Mouse (Mus musculus) liver, embryonic 16.5 days (tissue): Measurements from ENCODE around the gene Nhp2. TPM values are rescaled to one million over a fixed set of nuclear protein-coding genes. Genes with fewer than 3 reads are reported as not detected.

Source experiments
- ATAC-seq: fragments of 200-750 bp; cut with Nextera tagmentation; 2 replicates; pipeline ENCODE4 v1.8.0; 2017; ENCODE audit warnings: low read depth, mild to moderate bottlenecking, moderate number of reproducible peaks, moderate library complexity
- H3K27ac ChIP-seq: fragments of 300-500 bp; sonication (generic); 2 replicates; pipeline ENCODE4 v1.5.1; 2014; ENCODE audit warnings: mild to moderate bottlenecking, low read length
- H3K27me3 ChIP-seq: fragments of 300-500 bp; sonication (generic); 2 replicates; pipeline ENCODE4 v1.6.1; 2014; ENCODE audit warnings: low read depth, low read length, mixed read lengths; ENCODE audit not compliant: control insufficient read depth, insufficient read depth
- H3K36me3 ChIP-seq: fragments of 300-500 bp; sonication (generic); 2 replicates; pipeline ENCODE4 v1.6.1; 2014; ENCODE audit warnings: mild to moderate bottlenecking; ENCODE audit not compliant: control insufficient read depth, insufficient read depth
- H3K4me1 ChIP-seq: fragments of 300-500 bp; sonication (generic); 2 replicates; pipeline ENCODE4 v1.6.1; 2014; ENCODE audit warnings: low read depth, low read length, mixed read lengths; ENCODE audit not compliant: control insufficient read depth
- H3K4me2 ChIP-seq: fragments of 300-500 bp; sonication (generic); 2 replicates; pipeline ENCODE4 v1.6.1; 2014; ENCODE audit warnings: low read depth, low read length, mixed read lengths
- H3K4me3 ChIP-seq: fragments of 300-500 bp; sonication (generic); 2 replicates; pipeline ENCODE4 v1.5.1; 2014; ENCODE audit warnings: low read depth, mild to moderate bottlenecking, low read length
- H3K9ac ChIP-seq: fragments of 300-500 bp; sonication (generic); 2 replicates; pipeline ENCODE4 v1.6.1; 2014; ENCODE audit warnings: low read depth, low read length
- H3K9me3 ChIP-seq: fragments of 300-500 bp; sonication (generic); replicated peaks from 2 replicates; pipeline ENCODE4 v1.6.1; 2016; ENCODE audit warnings: low read length; ENCODE audit not compliant: control insufficient read depth
- WGBS: fragments of 180-500 bp; shearing (Covaris S2); extraction: QIAGEN DNeasy Blood & Tissue Kit; methylation state at CpG from one replicate; pipeline ENCODE4 v1.1.7; 2014; ENCODE audit not compliant: insufficient replicate concordance; 5-methylcytosine and 5-hydroxymethylcytosine counted together
- polyA plus RNA-seq: library from polyadenylated mRNA; unstranded; fragments of >200 nt; fragmentation: Nextera tagmentation; extraction: Ambion mirVana; gene quantifications from 2 replicates; pipeline ENCODE4 v1.2.1, GENCODE M21; 2015

The Nhp2 gene
- 69.5 and 79.3 TPM in 2 replicates for polyA plus RNA-seq

DNA sequence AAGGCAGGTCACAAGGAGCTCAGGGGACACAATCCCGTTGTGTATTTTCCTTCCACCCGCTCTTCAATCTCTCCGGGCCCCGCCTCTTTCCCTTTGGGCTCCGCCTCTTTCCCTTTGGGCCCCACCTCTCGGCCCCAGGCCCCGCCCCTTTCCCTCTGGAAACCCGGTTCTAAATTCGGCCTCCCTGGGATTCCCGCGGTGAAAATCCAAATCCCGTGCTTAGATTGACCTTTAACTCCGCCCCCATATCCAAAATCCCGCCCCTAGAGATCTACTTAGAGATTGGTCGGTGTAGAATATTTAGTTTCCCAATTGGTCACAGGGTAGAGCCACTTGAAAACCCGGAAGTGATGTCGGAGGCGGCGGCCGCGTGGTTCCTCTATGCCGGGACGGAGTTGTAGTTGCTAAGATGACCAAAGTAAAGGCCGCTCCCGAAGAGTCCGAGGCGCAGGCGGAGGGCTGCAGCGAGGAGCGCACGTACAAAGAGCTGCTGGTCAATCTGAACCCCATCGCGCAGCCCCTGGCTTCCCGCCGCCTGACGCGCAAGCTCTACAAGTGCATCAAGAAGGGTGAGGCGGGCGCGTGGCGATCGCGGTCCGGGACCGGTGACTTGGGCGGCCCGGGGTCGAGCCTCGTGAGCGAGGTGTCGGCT is at the start of gene Nhp2:
Gene Nhp2 (plus strand): TSS at position 327 of the 652 bp plus-strand sequence.
- under 1% methylated on average over 51 of the region's 51 CpGs for WGBS

DNA sequence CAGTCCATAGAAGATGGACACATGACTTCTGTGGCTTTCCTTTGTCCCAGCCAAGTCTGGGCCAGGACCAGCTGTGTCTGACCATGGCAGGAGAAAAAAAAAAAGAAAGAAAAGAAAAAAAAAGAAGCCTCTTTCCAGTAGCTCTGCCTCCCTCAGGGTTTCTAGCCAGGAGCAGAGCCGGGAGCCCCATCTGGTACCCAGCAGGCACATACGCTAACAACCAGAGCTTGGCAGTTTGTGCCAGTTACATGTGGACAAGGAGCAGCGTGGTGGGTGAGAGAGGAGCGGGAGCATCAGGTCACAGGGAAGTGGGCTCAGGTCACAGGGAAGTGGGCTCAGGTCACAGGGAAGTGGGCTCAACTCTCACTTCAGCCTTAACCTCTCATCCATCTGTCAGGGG is 43.1 kb upstream of the Nhp2 start:
- H3K9ac ChIP-seq: no peak overlapping the region
- no peak overlapping the region for H3K4me3 ChIP-seq
- H3K27ac ChIP-seq: no peak overlapping the region
- ATAC-seq: no peak
- no peaks in the 10 kb centered on the region for H3K4me1 ChIP-seq
- WGBS: 60% methylated on average over 4 of the region's 4 CpGs
- no peaks in the 10 kb centered on the region for H3K36me3 ChIP-seq
- H3K4me2 ChIP-seq: no peak overlapping the region
- H3K9me3 ChIP-seq: no peaks in the 10 kb centered on the region
- H3K27me3 ChIP-seq: no peaks in the 10 kb centered on the region

More for the DNA sequence above, at the start of gene Nhp2:
- Histone ChIP-seq H3K27me3 (no peaks in the 10 kb centered on the region), H3K4me2 (peak within 1 kb of the TSS; percentile 84), H3K27ac (peak within 1 kb of the TSS; percentile 41; the same call in 1 of the 2 replicates), H3K9me3 (no peaks in the 10 kb centered on the region), H3K9ac (peak within 1 kb of the TSS; percentile 66), H3K4me1 (peaks cover 29% of the 10 kb centered on the region), H3K36me3 (peaks cover 12% of the 10 kb centered on the region), H3K4me3 (peak within 1 kb of the TSS; percentile 79)
- ATAC-seq: peak; percentile 84

- H3K9me3 ChIP-seq: no peaks in the 10 kb centered on the region
- no peak overlapping the region for H3K4me2 ChIP-seq
- 41% methylated on average over 7 of the region's 7 CpGs for WGBS
- H3K36me3 ChIP-seq: no peaks in the 10 kb centered on the region
- H3K4me3 ChIP-seq: no peak overlapping the region
- no peaks in the 10 kb centered on the region for H3K4me1 ChIP-seq
- H3K27ac ChIP-seq: no peak overlapping the region
- no peaks in the 10 kb centered on the region for H3K27me3 ChIP-seq
- ATAC-seq: no peak
- no peak overlapping the region for H3K9ac ChIP-seq
Measured at GRCm38 (mm10) chr11:51577587-51577986, 41.9 kb upstream of the Nhp2 start.

DNA sequence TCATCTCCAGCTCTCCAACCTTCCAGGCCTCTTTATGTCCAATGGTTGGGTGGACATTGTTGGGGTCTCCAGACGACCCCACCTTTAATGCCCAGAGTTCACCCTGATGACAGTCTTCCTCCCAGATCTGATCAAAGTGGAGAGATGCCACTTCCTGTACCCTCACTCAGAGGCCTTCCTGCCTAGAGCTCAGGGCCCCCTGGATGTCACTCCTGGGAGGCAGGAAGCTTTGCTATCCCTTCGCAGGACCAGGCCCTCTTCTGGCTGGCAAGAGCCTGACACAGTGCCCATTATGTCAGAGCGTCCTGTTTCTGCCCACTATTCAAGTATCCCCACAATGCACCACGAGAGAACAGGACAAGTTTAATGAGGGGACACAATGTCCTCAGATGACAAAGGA is 40.5 kb upstream of the Nhp2 start:
- ATAC-seq: no peak
- no peaks in the 10 kb centered on the region for H3K36me3 ChIP-seq
- WGBS: 37% methylated on average over 4 of the region's 4 CpGs
- no peaks in the 10 kb centered on the region for H3K27me3 ChIP-seq
- H3K4me3 ChIP-seq: no peak overlapping the region
- no peaks in the 10 kb centered on the region for H3K9me3 ChIP-seq
- H3K4me1 ChIP-seq: peaks cover 9% of the 10 kb centered on the region
- H3K4me2 ChIP-seq: no peak overlapping the region
- H3K27ac ChIP-seq: no peak overlapping the region
- no peak overlapping the region for H3K9ac ChIP-seq

GRCm38 (mm10) chr11:51582713-51583112 is 36.8 kb upstream of the Nhp2 start:
- no peak for ATAC-seq
- no peaks in the 10 kb centered on the region for H3K27me3 ChIP-seq
- WGBS: 22% methylated on average over 8 of the region's 8 CpGs
- H3K27ac ChIP-seq: no peak overlapping the region
- H3K4me1 ChIP-seq: peaks cover 27% of the 10 kb centered on the region
- peaks cover 8% of the 10 kb centered on the region; the same call in 1 of the 2 replicates for H3K36me3 ChIP-seq
- no peak overlapping the region for H3K4me2 ChIP-seq
- no peak overlapping the region for H3K9ac ChIP-seq
- H3K9me3 ChIP-seq: no peaks in the 10 kb centered on the region
- no peak overlapping the region for H3K4me3 ChIP-seq

GRCm38 (mm10) chr11:51584057-51584430 is 35.5 kb upstream of the Nhp2 start:
- Histone ChIP-seq H3K4me3 (peak overlapping the region; percentile 89), H3K9me3 (no peaks in the 10 kb centered on the region)
- 10% methylated on average over 9 of the region's 9 CpGs for WGBS

GRCm38 (mm10) chr11:51584431-51585248 is 34.9 kb upstream of the Nhp2 start, which contains the start of gene Phykpl:
TSS of gene Phykpl (plus strand) at chr11:51584757.
- peak within 1 kb of the TSS; percentile 89 for H3K4me3 ChIP-seq
- ATAC-seq: peak; percentile 91
- H3K4me1 ChIP-seq: peaks cover 27% of the 10 kb centered on the region
- H3K9ac ChIP-seq: peak within 1 kb of the TSS; percentile 92
- no peaks in the 10 kb centered on the region for H3K27me3 ChIP-seq
- peak within 1 kb of the TSS; percentile 94 for H3K27ac ChIP-seq
- peaks cover 22% of the 10 kb centered on the region for H3K36me3 ChIP-seq
- no peaks in the 10 kb centered on the region for H3K9me3 ChIP-seq
- under 1% methylated on average over 57 of the region's 59 CpGs for WGBS
- H3K4me2 ChIP-seq: peak within 1 kb of the TSS; percentile 93

More at GRCm38 (mm10) chr11:51584057-51584430, 35.5 kb upstream of the Nhp2 start:
- peaks cover 27% of the 10 kb centered on the region for H3K4me1 ChIP-seq
- peaks cover 18% of the 10 kb centered on the region for H3K36me3 ChIP-seq
- H3K4me2 ChIP-seq: peak overlapping the region; percentile 93
- peak overlapping the region; percentile 74 for H3K9ac ChIP-seq
- no peaks in the 10 kb centered on the region for H3K27me3 ChIP-seq
- ATAC-seq: peak; percentile 6
- peak overlapping the region; percentile 94 for H3K27ac ChIP-seq

- H3K27ac ChIP-seq: peak overlapping the region; percentile 32; the same call in 1 of the 2 replicates
- peaks cover 27% of the 10 kb centered on the region for H3K4me1 ChIP-seq
- H3K4me2 ChIP-seq: peak overlapping the region; percentile 93
- peaks cover 24% of the 10 kb centered on the region for H3K36me3 ChIP-seq
- H3K4me3 ChIP-seq: peak overlapping the region; percentile 89
- H3K9me3 ChIP-seq: no peaks in the 10 kb centered on the region
- no peak for ATAC-seq
- no peaks in the 10 kb centered on the region for H3K27me3 ChIP-seq
- H3K9ac ChIP-seq: peak overlapping the region; percentile 92
- 29% methylated on average over 8 of the region's 8 CpGs for WGBS
Measured at GRCm38 (mm10) chr11:51585608-51586252, 33.8 kb upstream of the Nhp2 start.
